Mouse (Mus musculus) thymus, adult 2 months (tissue): ENCODE results near the gene Pcdh19. TPM values are rescaled to one million over a fixed set of nuclear protein-coding genes. Genes with fewer than 3 reads are reported as not detected.
A peak's percentile ranks its signal among the peaks of the same experiment; 100 is the strongest.

ENCODE experiments used
- DNase-seq: peaks from one replicate; pipeline ENCODE4 v3.0.0; 2021
- H3K27ac ChIP-seq: fragments of 200-500 bp; 2 replicates; pipeline ENCODE4 v1.5.1; 2012; ENCODE audit warnings: low read length, control low read depth; ENCODE audit not compliant: control insufficient read depth, insufficient read depth
- H3K27me3 ChIP-seq: fragments of 200-500 bp; 2 replicates; pipeline ENCODE4 v1.6.1; 2012; ENCODE audit warnings: mild to moderate bottlenecking, low read length, moderate library complexity, mixed read lengths; ENCODE audit not compliant: control insufficient read depth, insufficient read depth
- H3K36me3 ChIP-seq: fragments of 200-500 bp; 2 replicates; pipeline ENCODE4 v1.6.1; 2012; ENCODE audit warnings: mild to moderate bottlenecking, low read length, moderate library complexity; ENCODE audit not compliant: control insufficient read depth, insufficient read depth
- H3K4me1 ChIP-seq: fragments of 200-500 bp; replicated peaks from 2 replicates; pipeline ENCODE4 v1.6.1; 2012; ENCODE audit warnings: low read length; ENCODE audit not compliant: control insufficient read depth, insufficient read depth
- H3K4me3 ChIP-seq: fragments of 200-500 bp; 2 replicates; pipeline ENCODE4 v1.5.1; 2012; ENCODE audit warnings: mild to moderate bottlenecking, low read length, control low read depth, moderate library complexity; ENCODE audit not compliant: control insufficient read depth, insufficient read depth
- CTCF ChIP-seq: fragments of 200-500 bp; IDR thresholded peaks from 2 replicates; pipeline ENCODE4 v1.5.1; 2012; ENCODE audit warnings: mild to moderate bottlenecking, control low read depth, low read length, moderate library complexity, borderline replicate concordance; ENCODE audit not compliant: control insufficient read depth, poor library complexity, insufficient read depth; ENCODE audit errors: extremely low read depth
- POLR2A ChIP-seq: fragments of 200-500 bp; IDR thresholded peaks from 2 replicates; pipeline ENCODE4 v1.6.1; 2012; ENCODE audit warnings: mild to moderate bottlenecking, low read length, control low read depth, moderate library complexity; ENCODE audit not compliant: control insufficient read depth, poor library complexity, insufficient read depth; ENCODE audit errors: extremely low read depth
- WGBS: fragments of 180-500 bp; shearing (Covaris S2); methylation state at CpG from one replicate; pipeline ENCODE4 v1.1.7; 2018; 5-methylcytosine and 5-hydroxymethylcytosine counted together
- polyA plus RNA-seq: library from polyadenylated mRNA; depleted of rRNA; stranded (reverse); fragments of >200 nt; gene quantifications from 2 replicates; pipeline ENCODE4 v1.2.3, GENCODE M21; 2012

Gene Pcdh19
- polyA plus RNA-seq, 1 experiment = 0.46 TPM

- Histone ChIP-seq H3K27me3 (peaks cover 4% of the 10 kb centered on the region; the same call in 1 of the 2 replicates), H3K36me3 (no peaks in the 10 kb centered on the region), H3K4me3 (peak overlapping the region; percentile 37), H3K27ac (no peak overlapping the region), H3K4me1 (no peaks in the 10 kb centered on the region; the same call in 1 of the 2 replicates)
- DNase-seq = no peak
- no peak for TF ChIP-seq POLR2A
- TF ChIP-seq CTCF = no peak
- 4% methylated on average over 20 of the region's 31 CpGs for WGBS
Measured at GRCm38 (mm10) chrX:133688156-133688555, 631 bp downstream of the Pcdh19 start.

- no peaks in the 10 kb centered on the region; the same call in 1 of the 2 replicates for H3K4me1 ChIP-seq
- no peak overlapping the region for H3K27ac ChIP-seq
- TF ChIP-seq POLR2A = no peak
- no peak for TF ChIP-seq CTCF
- no peaks in the 10 kb centered on the region for H3K36me3 ChIP-seq
- H3K27me3 ChIP-seq = peaks cover 4% of the 10 kb centered on the region; the same call in 1 of the 2 replicates
- DNase-seq = no peak
- H3K4me3 ChIP-seq = peak overlapping the region; percentile 14; the same call in 1 of the 2 replicates
- under 1% methylated on average over 20 of the region's 37 CpGs for WGBS
Measured at GRCm38 (mm10) chrX:133687666-133688151, 1.1 kb downstream of the Pcdh19 start.

GRCm38 (mm10) chrX:133686533-133687311 lies 2.1 kb downstream of the Pcdh19 start:
- H3K4me3 ChIP-seq = no peak overlapping the region

GRCm38 (mm10) chrX:133685572-133685971 lies 3.2 kb downstream of the Pcdh19 start:
- WGBS = 34% methylated on average over 12 of the region's 12 CpGs
- Histone ChIP-seq H3K27ac (no peak overlapping the region), H3K27me3 (peaks cover 4% of the 10 kb centered on the region; the same call in 1 of the 2 replicates), H3K4me1 (no peaks in the 10 kb centered on the region; the same call in 1 of the 2 replicates), H3K4me3 (no peak overlapping the region), H3K36me3 (no peaks in the 10 kb centered on the region)
- TF ChIP-seq POLR2A (no peak), CTCF (no peak)
- no peak for DNase-seq

More at GRCm38 (mm10) chrX:133686533-133687311, 2.1 kb downstream of the Pcdh19 start:
- Histone ChIP-seq H3K36me3 (no peaks in the 10 kb centered on the region), H3K27ac (no peak overlapping the region), H3K4me1 (no peaks in the 10 kb centered on the region; the same call in 1 of the 2 replicates), H3K27me3 (peaks cover 4% of the 10 kb centered on the region; the same call in 1 of the 2 replicates)
- WGBS = 4% methylated on average over 54 of the region's 55 CpGs
- DNase-seq = no peak
- TF ChIP-seq CTCF (no peak), POLR2A (no peak)

- no peak for TF ChIP-seq POLR2A
- TF ChIP-seq CTCF = no peak
- 25% methylated on average over 3 of the region's 3 CpGs for WGBS
- no peak for DNase-seq
- H3K27me3 ChIP-seq = peaks cover 4% of the 10 kb centered on the region; the same call in 1 of the 2 replicates
- no peak overlapping the region for H3K4me3 ChIP-seq
- H3K27ac ChIP-seq = no peak overlapping the region
- H3K36me3 ChIP-seq = no peaks in the 10 kb centered on the region
- no peaks in the 10 kb centered on the region; the same call in 1 of the 2 replicates for H3K4me1 ChIP-seq
Measured at GRCm38 (mm10) chrX:133683961-133684360, 4.8 kb downstream of the Pcdh19 start.

- H3K36me3 ChIP-seq = no peaks in the 10 kb centered on the region
- H3K27ac ChIP-seq = no peak overlapping the region
- 35% methylated on average over 2 of the region's 2 CpGs for WGBS
- H3K4me3 ChIP-seq = no peak overlapping the region
- H3K27me3 ChIP-seq = no peaks in the 10 kb centered on the region
- no peak for DNase-seq
- H3K4me1 ChIP-seq = no peaks in the 10 kb centered on the region
- TF ChIP-seq CTCF (no peak), POLR2A (no peak)
Measured at GRCm38 (mm10) chrX:133675121-133675520, 13.7 kb downstream of the Pcdh19 start.
